Mouse (Mus musculus) midbrain, postnatal 0 days (tissue): ENCODE measurements at regions not wholly inside any gene's neighbourhood (a gene's known extent, or its start where the extent isn't known, plus 50 kb on each side); places are given as distances from the start of the nearest gene placed in this dataset.

ENCODE experiments used
- ATAC-seq: fragments of 200-750 bp; cut with Nextera tagmentation; 2 replicates; pipeline ENCODE4 v1.8.0; 2017; ENCODE audit warnings: moderate number of reproducible peaks, mild to moderate bottlenecking, moderate TSS enrichment, moderate library complexity; ENCODE audit not compliant: low FRiP score
- DNase-seq: peaks from one replicate; pipeline ENCODE4 v3.0.0-alpha.2; 2015; ENCODE audit warnings: low spot score
- H3K27ac ChIP-seq: fragments of 300-500 bp; sonication (generic); 2 replicates; pipeline ENCODE4 v1.5.1; 2014; ENCODE audit warnings: low read depth, mild to moderate bottlenecking, low read length, mixed read lengths
- H3K27me3 ChIP-seq: fragments of 300-500 bp; sonication (generic); 2 replicates; pipeline ENCODE4 v1.6.1; 2014; ENCODE audit warnings: low read length, control low read depth, mixed read lengths; ENCODE audit not compliant: insufficient read depth
- H3K36me3 ChIP-seq: fragments of 300-500 bp; sonication (generic); 2 replicates; pipeline ENCODE4 v1.6.1; 2014; ENCODE audit warnings: low read length, control low read depth, mixed read lengths; ENCODE audit not compliant: insufficient read depth
- H3K4me1 ChIP-seq: fragments of 300-500 bp; sonication (generic); 2 replicates; pipeline ENCODE4 v1.6.1; 2014; ENCODE audit warnings: mild to moderate bottlenecking, control low read depth, antibody characterized with exemption, low read length, mixed read lengths; ENCODE audit not compliant: insufficient read depth
- H3K4me2 ChIP-seq: fragments of 300-500 bp; sonication (generic); 2 replicates; pipeline ENCODE4 v1.6.1; 2014; ENCODE audit warnings: low read depth, mild to moderate bottlenecking, low read length, mixed read lengths; ENCODE audit not compliant: poor library complexity, severe bottlenecking
- H3K4me3 ChIP-seq: fragments of 300-500 bp; sonication (generic); 2 replicates; pipeline ENCODE4 v1.5.1; 2014; ENCODE audit warnings: low read depth, mild to moderate bottlenecking, low read length, moderate library complexity
- H3K9ac ChIP-seq: fragments of 300-500 bp; sonication (generic); replicated peaks from 2 replicates; pipeline ENCODE4 v1.6.1; 2014; ENCODE audit warnings: mild to moderate bottlenecking, low read length, moderate library complexity, mixed read lengths; ENCODE audit not compliant: poor library complexity, severe bottlenecking
- H3K9me3 ChIP-seq: fragments of 300-500 bp; sonication (generic); 2 replicates; pipeline ENCODE4 v1.6.1; 2016; ENCODE audit warnings: low read length, control low read depth
- CTCF ChIP-seq: IDR thresholded peaks from 2 replicates; pipeline ENCODE4 v1.5.1; 2016; ENCODE audit warnings: antibody characterized with exemption, mild to moderate bottlenecking
- WGBS: fragments of 180-500 bp; shearing (Covaris S2); extraction: QIAGEN DNeasy Blood & Tissue Kit; methylation state at CpG from one replicate; pipeline ENCODE4 v1.1.7; 2014; 5-methylcytosine and 5-hydroxymethylcytosine counted together

- WGBS, result 49% methylated on average over 5 of the region's 5 CpGs
Measured at GRCm38 (mm10) chr3:9884691-9885354, 203.1 kb upstream of the Gm9833 start.

GRCm38 (mm10) chr3:9885565-9885964 is 202.3 kb upstream of the Gm9833 start:
- no peak for TF ChIP-seq CTCF

More at GRCm38 (mm10) chr3:9884691-9885354, 203.1 kb upstream of the Gm9833 start:
- Histone ChIP-seq H3K27me3 (no peaks in the 10 kb centered on the region), H3K4me3 (no peak overlapping the region), H3K4me1 (no peaks in the 10 kb centered on the region; the same call in 1 of the 2 replicates), H3K9me3 (no peaks in the 10 kb centered on the region), H3K36me3 (no peaks in the 10 kb centered on the region), H3K4me2 (no peak overlapping the region), H3K27ac (no peak overlapping the region), H3K9ac (no peak overlapping the region)
- TF ChIP-seq CTCF, result no peak
- no peak for DNase-seq
- no peak for ATAC-seq

GRCm38 (mm10) chr3:9886077-9886476 is 201.8 kb upstream of the Gm9833 start:
- no peak for DNase-seq
- Histone ChIP-seq H3K9me3 (no peaks in the 10 kb centered on the region), H3K4me2 (no peak overlapping the region), H3K4me1 (no peaks in the 10 kb centered on the region; the same call in 1 of the 2 replicates), H3K27me3 (no peaks in the 10 kb centered on the region), H3K36me3 (no peaks in the 10 kb centered on the region), H3K4me3 (no peak overlapping the region), H3K27ac (no peak overlapping the region), H3K9ac (no peak overlapping the region)
- WGBS, result 48% methylated on average over 4 of the region's 4 CpGs
- TF ChIP-seq CTCF, result no peak
- peak; percentile 69; the same call in 1 of the 2 replicates for ATAC-seq

More at GRCm38 (mm10) chr3:9885565-9885964, 202.3 kb upstream of the Gm9833 start:
- Histone ChIP-seq H3K27me3 (no peaks in the 10 kb centered on the region), H3K9ac (no peak overlapping the region), H3K9me3 (no peaks in the 10 kb centered on the region), H3K36me3 (no peaks in the 10 kb centered on the region), H3K4me1 (no peaks in the 10 kb centered on the region; the same call in 1 of the 2 replicates), H3K4me3 (no peak overlapping the region), H3K4me2 (no peak overlapping the region), H3K27ac (no peak overlapping the region)
- ATAC-seq (0 out of 2 replicates have a peak, but pooled peaks have one; percentile 14), DNase-seq (peak; percentile 88)
- WGBS, result 41% methylated on average over 8 of the region's 8 CpGs

GRCm38 (mm10) chr3:9886765-9887626 is 200.9 kb upstream of the Gm9833 start:
- TF ChIP-seq CTCF, result no peak

GRCm38 (mm10) chr3:9887627-9887994 is 200.3 kb upstream of the Gm9833 start:
- ATAC-seq, result no peak
- Histone ChIP-seq H3K27ac (no peak overlapping the region), H3K4me3 (no peak overlapping the region)

More at GRCm38 (mm10) chr3:9886765-9887626, 200.9 kb upstream of the Gm9833 start:
- Histone ChIP-seq H3K4me3 (no peak overlapping the region), H3K4me1 (no peaks in the 10 kb centered on the region; the same call in 1 of the 2 replicates), H3K27me3 (no peaks in the 10 kb centered on the region), H3K27ac (no peak overlapping the region), H3K4me2 (no peak overlapping the region), H3K9ac (no peak overlapping the region), H3K9me3 (no peaks in the 10 kb centered on the region), H3K36me3 (no peaks in the 10 kb centered on the region)
- whole genome bisulfite sequencing, result 82% methylated on average over 10 of the region's 10 CpGs
- DNase-seq, result peak; percentile 39
- ATAC-seq, result no peak

GRCm38 (mm10) chr3:9888051-9888450 is 199.9 kb upstream of the Gm9833 start:
- Histone ChIP-seq H3K4me3 (no peak overlapping the region), H3K27ac (no peak overlapping the region), H3K4me2 (no peak overlapping the region), H3K9ac (no peak overlapping the region), H3K9me3 (no peaks in the 10 kb centered on the region), H3K36me3 (no peaks in the 10 kb centered on the region), H3K4me1 (no peaks in the 10 kb centered on the region; the same call in 1 of the 2 replicates), H3K27me3 (no peaks in the 10 kb centered on the region)
- DNase-seq (no peak), ATAC-seq (no peak)
- 93% methylated on average over 5 of the region's 5 CpGs for WGBS
- no peak for TF ChIP-seq CTCF

More at GRCm38 (mm10) chr3:9887627-9887994, 200.3 kb upstream of the Gm9833 start:
- H3K4me1 ChIP-seq, result no peaks in the 10 kb centered on the region; the same call in 1 of the 2 replicates
- no peak for DNase-seq
- H3K9ac ChIP-seq, result no peak overlapping the region
- H3K27me3 ChIP-seq, result no peaks in the 10 kb centered on the region
- no peak overlapping the region for H3K4me2 ChIP-seq
- H3K36me3 ChIP-seq, result no peaks in the 10 kb centered on the region
- TF ChIP-seq CTCF, result no peak
- no peaks in the 10 kb centered on the region for H3K9me3 ChIP-seq
- WGBS, result 59% methylated on average over 2 of the region's 2 CpGs
